Mouse (Mus musculus): ENCODE measurements at regions not wholly inside any gene's neighbourhood (a gene's known extent, or its start where the extent isn't known, plus 50 kb on each side); places are given as distances from the start of the nearest gene placed in this dataset.

DNA sequence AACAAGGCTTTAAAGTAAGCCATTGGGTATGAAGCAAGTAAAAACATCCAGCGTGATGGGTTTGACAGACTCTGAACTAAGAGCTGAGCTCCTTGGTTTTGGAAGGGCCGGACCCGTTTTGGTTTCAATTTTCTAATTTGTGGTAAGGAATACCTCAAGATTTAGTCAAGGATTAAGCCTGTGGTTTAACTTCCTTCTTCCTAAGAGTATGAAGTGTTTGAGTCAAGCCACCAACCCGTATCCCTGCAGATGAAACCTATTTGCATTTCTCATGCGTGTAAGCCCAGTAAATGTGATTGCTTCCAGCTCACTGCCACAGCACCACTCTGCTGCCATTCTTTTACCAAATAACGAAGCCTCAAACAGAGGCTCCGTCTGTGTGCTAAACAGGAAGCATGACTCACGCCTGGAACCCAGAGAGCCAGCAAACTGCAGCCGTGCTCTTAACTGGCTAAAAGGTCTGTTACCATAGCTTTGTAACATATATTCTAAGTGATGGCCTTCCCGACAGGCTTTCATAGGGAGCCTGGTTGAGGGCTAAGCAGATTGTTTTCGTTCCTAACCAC lies 149.7 kb downstream of the Etv1 start:
- peak; percentile 11 for DNase-seq

GRCm38 (mm10) chr12:38929644-38930043 lies 150.5 kb downstream of the Etv1 start:
- no peak for DNase-seq

GRCm38 (mm10) chr12:38931769-38932168 lies 152.6 kb downstream of the Etv1 start:
- no peak for DNase-seq

DNA sequence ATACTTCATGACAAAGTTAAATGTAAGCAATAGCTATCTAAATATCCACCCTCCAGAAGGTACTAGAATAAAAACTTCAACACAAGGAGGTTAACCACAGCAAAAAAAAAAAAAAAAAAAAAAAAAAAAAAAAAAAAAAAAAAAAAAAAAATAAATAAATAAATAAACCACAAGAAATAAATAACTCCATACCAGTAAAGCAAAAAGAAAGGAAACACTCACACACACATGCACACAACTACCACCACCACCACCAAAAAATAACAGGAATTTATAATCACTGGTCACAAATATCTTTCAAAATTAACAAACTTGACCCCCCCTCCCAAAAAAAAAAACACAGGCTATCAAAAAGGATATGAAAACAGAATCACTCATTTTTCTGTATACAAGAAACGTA lies 180.4 kb downstream of the Etv1 start:
- no peak for DNase-seq

DNA sequence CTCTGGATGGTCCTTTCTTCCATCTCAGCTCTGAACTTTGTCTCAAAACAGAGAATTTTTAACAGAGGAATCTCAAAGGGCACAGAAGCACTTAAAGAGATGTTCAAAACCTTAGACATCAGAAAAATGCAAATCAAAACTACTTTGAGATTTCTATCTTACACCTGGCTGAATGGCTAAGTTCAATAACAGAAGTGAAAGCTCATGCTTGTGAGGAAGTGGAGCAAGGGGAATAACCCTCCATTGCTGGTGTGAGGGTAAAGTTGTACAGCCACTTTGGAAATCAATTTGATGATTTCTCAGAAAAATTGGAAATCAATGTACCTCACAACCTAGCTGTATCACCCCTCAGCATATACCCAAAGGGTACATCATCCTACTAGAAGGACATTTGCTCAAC lies 183.1 kb downstream of the Etv1 start:
- no peak for DNase-seq

- no peak for DNase-seq
Measured at GRCm38 (mm10) chr12:38970347-38970746, 191.2 kb downstream of the Etv1 start.

GRCm38 (mm10) chr12:38972205-38972604 lies 193.0 kb downstream of the Etv1 start:
- DNase-seq = no peak

DNA sequence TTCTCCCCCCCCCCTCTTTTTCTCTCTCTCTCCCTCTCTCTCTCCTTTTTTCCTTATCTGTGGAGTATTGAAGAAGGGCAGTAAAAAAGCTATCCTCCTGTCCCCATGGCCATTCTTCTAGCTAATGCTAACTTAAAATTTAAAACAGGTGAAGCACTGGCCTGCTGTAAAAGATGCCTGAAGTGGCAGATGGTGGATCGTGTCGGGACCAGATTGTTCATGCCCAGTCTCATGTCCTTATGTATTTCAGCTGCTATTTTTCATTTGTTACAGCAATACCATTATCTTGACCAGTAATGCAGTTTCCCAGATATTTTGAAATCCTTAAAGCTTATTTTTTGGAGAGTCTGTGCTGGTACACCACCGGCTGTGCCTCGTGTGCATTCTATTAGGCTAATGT lies 196.3 kb downstream of the Etv1 start:
- DNase-seq = no peak

DNA sequence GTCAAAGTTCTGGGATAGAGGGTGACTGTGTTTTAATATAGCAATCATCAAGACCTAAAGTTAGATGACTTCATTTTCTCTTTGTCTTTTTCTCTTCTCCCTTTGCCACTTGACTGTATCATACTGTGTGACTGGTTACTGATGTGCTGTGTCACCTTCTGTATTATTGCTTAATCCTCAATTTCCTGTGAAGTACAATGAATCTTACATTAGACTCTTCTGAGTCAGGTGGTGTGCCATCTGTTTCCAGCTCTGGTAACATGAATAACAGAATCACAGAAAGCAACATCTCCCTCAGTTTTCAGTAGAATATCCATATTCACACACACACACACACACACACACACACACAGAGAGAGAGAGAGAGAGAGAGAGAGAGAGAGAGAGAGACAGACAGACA lies 203.2 kb downstream of the Etv1 start:
- no peak for DNase-seq

DNA sequence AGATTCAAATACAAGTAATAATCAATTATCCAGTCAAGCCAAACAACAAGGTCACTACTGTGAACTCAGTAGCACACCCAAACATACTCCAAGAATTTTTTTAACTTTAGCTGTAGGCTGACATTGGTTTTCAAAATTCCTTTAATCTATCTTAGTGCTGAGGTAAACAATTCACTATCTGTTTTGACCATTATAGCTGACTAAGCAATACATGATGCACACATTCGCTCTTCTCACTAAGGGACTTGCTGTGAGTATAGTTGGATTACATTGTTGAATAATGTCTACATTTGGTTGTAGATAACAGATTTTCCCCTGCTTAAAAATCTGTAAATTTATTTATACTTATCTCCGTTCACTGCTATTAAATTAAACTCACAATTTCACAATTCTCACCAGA lies 206.7 kb downstream of the Etv1 start:
- no peak for DNase-seq

- no peak for DNase-seq
Measured at GRCm38 (mm10) chr12:38986346-38986745, 207.2 kb downstream of the Etv1 start.

- DNase-seq = no peak
Measured at GRCm38 (mm10) chr12:38987277-38987676, 208.1 kb downstream of the Etv1 start.

GRCm38 (mm10) chr12:38987819-38988218 lies 208.6 kb downstream of the Etv1 start:
- DNase-seq = no peak

- no peak for DNase-seq
Measured at GRCm38 (mm10) chr12:39027179-39027578, 248.0 kb downstream of the Etv1 start.

DNA sequence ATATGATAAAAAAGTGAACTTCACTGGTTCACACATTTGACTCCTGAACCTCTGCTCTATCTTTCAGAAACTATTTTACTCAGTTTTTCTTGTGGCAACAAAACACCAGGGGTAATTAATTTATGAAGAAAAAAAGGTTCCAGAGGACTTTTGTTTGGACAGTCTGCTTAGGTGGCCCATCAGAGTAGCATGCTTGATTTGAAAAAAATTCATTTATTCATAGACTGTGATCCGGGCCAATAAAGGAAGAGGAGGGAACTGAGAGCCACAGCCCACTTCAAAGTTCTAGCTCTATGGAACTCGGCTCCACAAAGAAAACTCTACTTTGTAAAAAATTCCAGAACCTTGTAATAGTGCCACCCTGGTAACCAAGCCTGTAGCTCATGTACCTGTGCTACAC lies 248.8 kb downstream of the Etv1 start:
- DNase-seq = no peak

GRCm38 (mm10) chr12:39033982-39034381 lies 254.8 kb downstream of the Etv1 start:
- no peak for DNase-seq

GRCm38 (mm10) chr12:39036466-39037037 lies 257.4 kb downstream of the Etv1 start:
- DNase-seq = no peak

- DNase-seq = no peak
Measured at GRCm38 (mm10) chr12:39038077-39038476, 258.9 kb downstream of the Etv1 start.

DNA sequence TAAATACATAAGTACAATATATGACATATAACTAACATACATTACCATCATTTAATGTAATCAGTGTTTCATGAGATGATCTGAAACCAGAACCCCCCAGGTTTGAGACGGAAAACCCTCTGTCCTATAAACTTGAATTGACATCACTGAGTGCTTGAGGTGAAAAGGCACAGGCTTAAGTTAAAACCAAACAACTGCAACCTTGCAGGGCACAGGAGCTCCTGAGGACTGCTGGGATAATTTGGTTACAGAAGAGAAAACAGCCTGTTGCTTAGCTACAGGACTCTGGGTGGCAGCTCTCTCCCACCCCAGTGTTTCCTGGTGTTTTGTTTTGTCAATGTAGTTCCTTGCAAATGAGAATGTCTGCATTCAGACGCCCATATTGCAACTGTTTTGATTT lies 259.5 kb downstream of the Etv1 start:
- DNase-seq = no peak

- DNase-seq = no peak
Measured at GRCm38 (mm10) chr12:39047126-39047525, 267.9 kb downstream of the Etv1 start.

DNA sequence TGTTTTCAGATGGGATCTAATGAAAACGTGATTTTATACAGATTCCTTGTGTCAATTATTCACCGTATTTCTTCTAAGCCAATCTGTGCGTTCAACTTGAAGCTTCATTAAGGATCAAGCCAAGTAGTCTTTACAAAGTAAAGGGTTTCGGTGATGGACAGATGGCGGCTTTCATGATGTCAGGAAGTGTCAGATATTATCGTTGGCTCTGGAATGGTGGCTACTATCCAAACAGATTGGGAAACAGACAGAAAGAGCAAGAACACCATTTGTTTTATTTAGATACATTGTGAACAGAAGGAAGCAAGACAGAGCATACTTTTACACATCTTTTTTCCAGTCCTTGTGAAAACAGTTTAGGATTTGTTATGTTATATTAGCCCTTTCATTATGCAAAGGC lies 269.3 kb downstream of the Etv1 start:
- no peak for DNase-seq

DNA sequence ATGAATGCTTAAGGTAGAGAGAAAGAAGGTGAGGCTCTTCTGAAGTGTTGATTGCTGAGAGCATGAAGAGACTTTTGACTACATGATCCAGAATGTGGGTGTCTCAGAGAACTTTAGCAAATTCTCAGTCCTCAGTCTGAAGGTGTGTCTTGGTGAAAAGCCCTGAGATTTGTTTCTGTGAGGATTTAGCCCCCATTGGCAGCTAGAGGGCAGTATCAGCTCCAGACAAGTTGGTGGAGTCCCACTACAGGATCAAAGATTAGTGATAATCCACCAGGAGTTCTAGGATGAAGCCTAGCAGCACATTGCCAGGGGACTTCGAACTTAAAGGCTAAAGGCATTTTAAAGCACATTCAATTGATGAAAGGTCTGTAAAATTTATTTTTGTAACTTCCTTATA lies 269.8 kb downstream of the Etv1 start:
- no peak for DNase-seq

DNA sequence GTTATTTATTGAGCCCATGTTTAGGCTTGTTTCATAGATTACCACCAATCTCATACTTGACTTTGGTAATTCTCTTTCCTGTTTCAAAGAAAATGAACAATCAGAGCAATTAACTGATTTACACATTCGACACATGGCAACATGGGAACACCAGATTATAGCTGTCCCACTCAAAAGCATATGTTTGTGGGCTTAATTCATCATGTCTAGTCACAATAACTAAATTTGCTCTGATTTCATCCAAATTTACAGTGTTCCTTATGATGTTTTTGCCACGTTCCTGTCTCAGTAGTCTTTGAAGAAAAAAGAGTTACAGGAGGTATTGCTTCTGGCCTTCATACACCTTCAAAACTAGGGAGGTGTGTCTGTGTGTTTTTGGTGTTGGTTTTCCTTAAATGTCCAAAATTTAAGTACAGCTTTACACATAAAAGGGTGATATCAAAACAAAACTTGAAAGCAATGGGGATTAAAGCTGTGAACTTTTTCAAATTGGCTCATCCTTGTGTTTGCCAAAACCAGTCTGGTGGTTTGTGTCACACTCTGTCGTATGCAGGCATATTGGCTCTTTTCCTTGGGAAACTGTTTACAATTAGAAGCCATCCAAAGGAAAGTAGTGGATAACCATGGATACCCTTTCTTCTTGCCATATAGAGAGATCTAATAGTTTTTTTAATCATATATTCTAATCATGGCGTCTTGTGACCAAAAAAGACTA lies 291.3 kb downstream of the Etv1 start:
- DNase-seq = no peak

GRCm38 (mm10) chr12:39073289-39074022 lies 294.3 kb downstream of the Etv1 start:
- no peak for DNase-seq

Measured in right cerebral cortex, postnatal 25 days (tissue).